Mouse (Mus musculus) CD4-positive naive resting alpha-beta T cell, adult 76 days (primary cell): ENCODE data around the gene Rbp7. TPM values are rescaled to one million over a fixed set of nuclear protein-coding genes. Genes with fewer than 3 reads are reported as not detected.

ENCODE experiments used
- total RNA-seq: library from RNA; stranded (reverse); gene quantifications from one replicate; pipeline ENCODE4 v1.2.4, GENCODE M21; 2023

Rbp7 gene
- total RNA-seq = not detected

DNA sequence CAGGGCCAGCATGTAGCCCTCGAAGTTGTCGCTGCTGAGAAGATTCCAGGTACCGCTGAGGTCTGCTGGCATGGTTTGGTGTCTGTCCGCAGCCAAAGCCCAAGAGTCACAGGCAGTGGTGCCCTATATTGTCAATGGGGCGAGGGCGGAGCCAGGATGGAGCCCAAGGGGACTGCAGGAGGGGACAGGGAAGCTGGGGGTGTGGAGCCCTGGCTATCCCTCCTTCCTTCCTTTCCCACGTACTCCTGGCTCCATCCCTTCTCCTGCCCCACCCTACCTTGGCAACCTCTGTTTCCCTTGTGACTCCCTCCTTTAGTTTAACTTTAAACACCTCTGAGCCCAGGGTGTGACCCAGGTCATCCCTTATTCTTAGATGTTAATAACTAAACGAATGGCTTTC lies at the start of gene Rbp7:
TSS of gene Rbp7 (minus strand) at position 100 of the 400 bp plus-strand sequence.

DNA sequence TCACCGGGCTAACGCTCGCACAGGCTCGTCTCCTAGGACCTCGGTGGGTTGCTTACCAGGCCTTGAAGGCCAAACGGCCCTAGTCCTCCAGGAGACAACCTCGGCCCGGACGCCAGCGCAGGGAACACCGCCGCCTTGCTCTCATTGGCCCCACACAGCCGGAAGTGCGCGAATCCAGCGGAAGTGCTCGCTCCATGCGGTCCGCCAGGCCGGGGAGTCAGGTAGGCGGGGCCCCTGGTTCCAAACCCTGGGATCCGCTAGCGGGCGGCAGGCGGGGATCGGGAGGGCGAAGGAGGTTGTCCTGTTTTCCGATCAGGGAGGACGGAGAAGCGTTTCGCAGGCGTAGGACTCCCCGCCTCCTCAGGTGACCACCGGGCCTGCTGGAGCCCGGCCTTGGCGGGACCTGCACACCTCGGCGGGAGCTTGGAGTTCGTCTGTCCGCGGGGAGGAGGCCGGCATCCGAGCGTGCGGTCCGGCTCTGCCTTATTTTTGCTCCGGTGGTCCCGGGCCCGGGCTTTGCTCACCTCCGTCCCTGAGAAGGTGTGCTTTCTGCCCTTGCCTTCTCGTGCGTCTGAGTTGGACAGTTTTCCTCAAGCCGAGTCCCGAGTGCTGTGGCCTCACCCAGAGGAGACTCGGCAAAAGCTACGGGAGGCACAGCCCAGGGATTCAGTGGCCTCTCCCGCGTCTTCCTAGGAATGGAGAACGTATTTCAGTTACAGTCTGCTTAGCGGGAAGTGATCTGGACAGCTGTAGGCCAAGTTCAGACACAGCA lies 30.5 kb upstream of the Rbp7 start, which contains the start of the genes Nmnat1 and Lzic:
TSS of gene Nmnat1 (minus strand) at position 150 of the 772 bp plus-strand sequence.
TSS of gene Lzic (plus strand) at position 177 of the 772 bp plus-strand sequence.

DNA sequence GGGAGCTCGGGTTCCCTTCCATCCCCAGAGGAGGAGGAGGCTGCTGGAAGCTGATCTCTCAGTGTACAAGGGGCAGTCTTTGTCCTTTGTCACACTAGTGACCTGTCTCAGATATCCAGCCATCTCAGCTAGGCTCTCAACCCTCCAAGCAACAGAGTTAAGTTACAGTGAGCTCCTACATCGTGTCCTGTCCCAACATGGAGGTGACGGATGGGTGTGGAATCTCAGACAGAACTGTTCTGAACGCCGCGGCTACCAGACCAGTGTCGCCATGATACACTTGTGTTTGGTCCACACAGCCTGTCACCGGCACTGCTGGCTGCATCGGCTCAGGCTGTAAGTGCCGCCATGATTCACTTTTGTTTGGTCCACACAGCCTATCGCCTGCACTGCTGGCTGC lies 22.3 kb upstream of the Rbp7 start, which contains the start of gene Tmem274:
TSS of gene Tmem274 (plus strand) at position 301 of the 400 bp plus-strand sequence.

DNA sequence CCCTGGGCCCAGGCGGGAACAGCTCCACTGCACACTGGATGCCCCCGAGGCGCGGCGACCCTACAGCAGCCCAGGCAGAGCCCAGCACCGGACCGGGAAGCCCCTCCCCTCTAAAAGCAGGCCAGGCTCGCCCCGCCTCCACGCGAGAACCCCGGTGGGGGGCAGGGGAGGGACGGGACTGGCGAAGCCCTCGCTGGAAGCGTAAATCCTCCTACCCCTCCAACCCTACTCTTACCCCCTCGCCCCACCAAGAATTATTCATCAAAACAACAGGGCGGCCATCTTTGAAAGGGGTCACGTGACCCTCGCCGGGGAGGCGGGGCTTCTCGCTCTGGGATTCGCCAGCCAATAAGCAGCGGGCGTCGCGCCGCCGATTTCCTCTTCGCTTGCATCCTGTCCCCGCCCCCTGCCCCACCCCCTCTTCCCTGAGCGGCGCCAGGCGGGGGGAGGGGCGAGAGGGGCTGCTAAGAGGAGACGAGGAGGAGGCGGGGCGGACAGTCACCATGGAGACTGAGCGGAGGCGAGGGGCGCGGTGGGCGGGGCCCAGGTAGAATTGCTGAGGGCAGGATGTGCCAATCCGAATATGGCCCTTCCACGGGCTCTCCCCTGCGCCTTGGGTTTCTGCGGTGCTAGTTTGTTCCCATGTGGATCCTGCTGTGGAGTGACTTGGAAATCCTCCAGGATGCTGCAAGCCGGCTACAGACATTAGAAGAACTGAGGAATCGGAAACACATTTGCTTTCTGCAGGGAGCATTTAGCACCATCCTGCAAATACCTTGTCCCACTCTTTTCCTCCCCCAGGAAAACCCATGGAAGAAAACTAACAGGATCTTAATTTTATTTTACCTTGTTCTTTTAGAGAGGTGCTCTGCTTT lies 28.2 kb downstream of the Rbp7 start, which contains the start of gene Ube4b:
TSS of gene Ube4b (minus strand) at position 425 of the 875 bp plus-strand sequence.

Other genes with a start within 250 kb of the Rbp7 start
- 85.6 TPM for gene Kif1b, start 147.3 kb downstream of the Rbp7 start, total RNA-seq
- gene Ube4b, start 28.2 kb downstream of the Rbp7 start, total RNA-seq = 91.5 TPM
- not detected for gene Tmem274, start 22.4 kb upstream of the Rbp7 start, total RNA-seq
- 3.2 TPM for gene Nmnat1, start 30.2 kb upstream of the Rbp7 start, total RNA-seq
- 17.5 TPM for gene Lzic, start 30.3 kb upstream of the Rbp7 start, total RNA-seq
- 0.41 TPM for gene Ctnnbip1, start 63.3 kb upstream of the Rbp7 start, total RNA-seq
- 6.2 TPM for gene Clstn1, start 131.5 kb upstream of the Rbp7 start, total RNA-seq
- gene Pik3cd, start 247.6 kb upstream of the Rbp7 start, total RNA-seq = 515 TPM